Comparison of ENCODE assay signal across 22 mouse cellular contexts in the genomic region with DNA sequence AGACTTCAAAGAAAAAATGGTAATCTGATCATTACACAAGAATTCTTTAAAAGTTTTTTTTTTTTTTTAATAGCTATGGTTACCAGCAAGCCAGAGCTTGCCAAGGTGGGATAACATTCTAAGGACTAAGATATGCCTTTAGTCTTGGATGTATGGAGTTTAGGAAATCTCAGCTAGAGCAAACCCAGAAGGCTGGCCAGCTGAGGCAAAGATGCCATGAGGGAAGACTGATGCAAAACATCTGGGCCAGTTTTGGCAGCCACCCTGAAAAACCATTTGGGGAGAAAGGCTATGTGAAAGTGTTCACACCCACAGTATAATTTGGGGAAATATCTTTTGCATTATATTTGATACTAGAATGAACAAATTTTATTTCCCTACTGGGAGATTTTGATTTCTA. TPM values are rescaled to one million over a fixed set of nuclear protein-coding genes. Genes with fewer than 3 reads are reported as not detected.
"Had no signal": no experiment of that assay in that cellular context is flagged by ENCODE, and none has a peak within 500 bp of the region (broad histone marks: within the 10 kb centered on the region; RNA-seq: fewer than 3 reads in every experiment).

No protein-coding gene starts in this region.

- DNase-seq: kidney, adult 18-20 months; kidney, postnatal 36 days; layer of hippocampus, postnatal 36 days; liver, embryonic 13.5 days; lung, postnatal 10 days; right cerebral cortex, adult 18-20 months; right cerebral cortex, postnatal 14 days; right cerebral cortex, postnatal 4 days; thymus, adult 2 months; thymus, postnatal 14 days; thymus, postnatal 4 days had no signal

- H3K27ac ChIP-seq: kidney, postnatal 0 days; left cerebral cortex, adult 2 months; limb, embryonic 12.5 days; liver, embryonic 13.5 days; lung, embryonic 15.5 days; macrophage; midbrain, embryonic 12.5 days; midbrain, embryonic 15.5 days; neural tube, embryonic 12.5 days; neural tube, embryonic 15.5 days; stomach, postnatal 0 days had no signal

- H3K4me1 ChIP-seq: limb, embryonic 12.5 days; liver, embryonic 13.5 days; lung, embryonic 15.5 days; midbrain, embryonic 12.5 days; midbrain, embryonic 15.5 days; neural tube, embryonic 12.5 days; neural tube, embryonic 15.5 days had no signal

- H3K4me3 ChIP-seq: left cerebral cortex, adult 2 months; limb, embryonic 12.5 days; liver, embryonic 13.5 days; lung, embryonic 15.5 days; midbrain, embryonic 12.5 days; midbrain, embryonic 15.5 days; neural tube, embryonic 12.5 days; neural tube, embryonic 15.5 days had no signal

- H3K4me2 ChIP-seq: limb, embryonic 12.5 days; liver, embryonic 13.5 days; lung, embryonic 15.5 days; midbrain, embryonic 12.5 days; midbrain, embryonic 15.5 days; neural tube, embryonic 12.5 days; neural tube, embryonic 15.5 days had no signal

- ATAC-seq: midbrain, embryonic 15.5 days had no signal

- H3K27me3 ChIP-seq: limb, embryonic 12.5 days; liver, embryonic 13.5 days; lung, embryonic 15.5 days; midbrain, embryonic 15.5 days; neural tube, embryonic 12.5 days; neural tube, embryonic 15.5 days had no signal

- H3K9me3 ChIP-seq: limb, embryonic 12.5 days; liver, embryonic 13.5 days; lung, embryonic 15.5 days; midbrain, embryonic 12.5 days; midbrain, embryonic 15.5 days; neural tube, embryonic 12.5 days; neural tube, embryonic 15.5 days had no signal

- H3K9ac ChIP-seq: limb, embryonic 12.5 days; liver, embryonic 13.5 days; lung, embryonic 15.5 days; midbrain, embryonic 12.5 days; midbrain, embryonic 15.5 days; neural tube, embryonic 12.5 days; neural tube, embryonic 15.5 days had no signal

- H3K36me3 ChIP-seq: limb, embryonic 12.5 days; liver, embryonic 13.5 days; lung, embryonic 15.5 days; midbrain, embryonic 12.5 days; midbrain, embryonic 15.5 days; neural tube, embryonic 12.5 days; neural tube, embryonic 15.5 days had no signal

RNA-seq across cellular contexts. Expression of a gene that starts 57.9 kb away (rescaled TPM):
- total RNA-seq: megakaryocyte, adult 5-6 weeks had no signal
- polyA plus RNA-seq: macrophage had no signal
